Mouse (Mus musculus) embryonic fibroblast, embryonic 13.5 days (primary cell): ENCODE measurements around the gene Ccdc107.

Experiments used
- CTCF ChIP-seq: IDR thresholded peaks from 2 replicates; pipeline ENCODE4 v1.5.1; 2011; ENCODE audit warnings: mild to moderate bottlenecking, control low read depth, low read length, moderate library complexity, borderline replicate concordance; ENCODE audit not compliant: insufficient read depth
- POLR2A ChIP-seq: IDR thresholded peaks from 2 replicates; pipeline ENCODE4 v1.6.1; 2011; ENCODE audit warnings: low read depth, mild to moderate bottlenecking, control low read depth, low read length, moderate library complexity

DNA sequence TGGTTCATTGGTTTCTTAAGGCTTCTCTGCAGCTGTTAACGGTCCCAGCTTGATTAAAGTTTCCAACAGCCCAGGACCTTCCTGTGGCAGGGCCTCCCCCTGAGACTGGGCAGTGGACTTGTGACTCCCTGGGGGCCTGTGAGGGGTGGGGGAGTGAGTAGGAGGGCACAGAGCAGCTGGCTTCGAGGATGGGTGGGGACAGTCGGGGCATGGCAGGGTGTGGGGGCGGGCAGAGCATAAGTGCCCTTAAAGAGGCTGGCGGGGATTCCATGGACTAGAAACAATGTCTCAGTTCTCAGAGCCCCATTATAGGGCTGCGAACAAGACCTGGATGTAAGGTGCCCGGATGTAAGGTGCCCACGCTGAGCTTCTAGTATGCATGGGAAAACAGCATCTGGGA is 35.6 kb upstream of the Ccdc107 start:
- TF ChIP-seq CTCF (no peak), POLR2A (no peak)
